Mouse (Mus musculus) forebrain, embryonic 16.5 days (tissue): ENCODE results near the gene Tbca. TPM values are rescaled to one million over a fixed set of nuclear protein-coding genes. Genes with fewer than 3 reads are reported as not detected.
A peak's percentile ranks its signal among the peaks of the same experiment; 100 is the strongest.

Experiments
- ATAC-seq: fragments of 200-750 bp; cut with Nextera tagmentation; 2 replicates; pipeline ENCODE4 v1.8.0; 2017; ENCODE audit warnings: mild to moderate bottlenecking, moderate library complexity
- H3K27ac ChIP-seq: fragments of 300-500 bp; sonication (generic); 2 replicates; pipeline ENCODE4 v1.5.1; 2014; ENCODE audit warnings: low read length, control low read depth
- H3K27me3 ChIP-seq: fragments of 300-500 bp; sonication (generic); replicated peaks from 2 replicates; pipeline ENCODE4 v1.6.1; 2014; ENCODE audit warnings: low read length; ENCODE audit not compliant: control insufficient read depth, insufficient read depth
- H3K36me3 ChIP-seq: fragments of 300-500 bp; sonication (generic); 2 replicates; pipeline ENCODE4 v1.6.1; 2014; ENCODE audit not compliant: control insufficient read depth, insufficient read depth
- H3K4me1 ChIP-seq: fragments of 300-500 bp; sonication (generic); replicated peaks from 2 replicates; pipeline ENCODE4 v1.6.1; 2014; ENCODE audit warnings: low read length; ENCODE audit not compliant: control insufficient read depth, insufficient read depth
- H3K4me2 ChIP-seq: fragments of 300-500 bp; sonication (generic); 2 replicates; pipeline ENCODE4 v1.6.1; 2014; ENCODE audit warnings: mild to moderate bottlenecking, low read length, control low read depth
- H3K4me3 ChIP-seq: fragments of 300-500 bp; sonication (generic); replicated peaks from 2 replicates; pipeline ENCODE4 v1.5.1; 2014; ENCODE audit warnings: mild to moderate bottlenecking, low read length, control low read depth
- H3K9ac ChIP-seq: fragments of 300-500 bp; sonication (generic); replicated peaks from 2 replicates; pipeline ENCODE4 v1.6.1; 2014; ENCODE audit warnings: low read depth, low read length, control low read depth
- H3K9me3 ChIP-seq: fragments of 300-500 bp; sonication (generic); 2 replicates; pipeline ENCODE4 v1.6.1; 2016; ENCODE audit warnings: low read length; ENCODE audit not compliant: control insufficient read depth
- WGBS: fragments of 180-500 bp; shearing (Covaris S2); extraction: QIAGEN DNeasy Blood & Tissue Kit; methylation state at CpG from one replicate; pipeline ENCODE4 v1.1.7; 2014; 5-methylcytosine and 5-hydroxymethylcytosine counted together
- polyA plus RNA-seq: library from polyadenylated mRNA; unstranded; fragments of >200 nt; fragmentation: Nextera tagmentation; extraction: Ambion mirVana; gene quantifications from 2 replicates; pipeline ENCODE4 v1.2.1, GENCODE M21; 2015

Gene Tbca
- polyA plus RNA-seq, 1 experiment from 2014 or later: 242 TPM

GRCm38 (mm10) chr13:94882711-94883145, 94.0 kb downstream of the Tbca start:
- H3K9ac ChIP-seq: no peak overlapping the region

GRCm38 (mm10) chr13:94883163-94883965, 94.7 kb downstream of the Tbca start:
- Histone ChIP-seq H3K27me3 (peaks cover 63% of the 10 kb centered on the region), H3K9ac (no peak overlapping the region), H3K36me3 (no peaks in the 10 kb centered on the region), H3K27ac (no peak overlapping the region), H3K9me3 (no peaks in the 10 kb centered on the region), H3K4me1 (peaks cover 18% of the 10 kb centered on the region), H3K4me3 (peak overlapping the region; percentile 37), H3K4me2 (peak overlapping the region; percentile 61)
- peak; percentile 63 for ATAC-seq
- WGBS: under 1% methylated on average over 71 of the region's 95 CpGs

More at GRCm38 (mm10) chr13:94882711-94883145, 94.0 kb downstream of the Tbca start:
- Histone ChIP-seq H3K27me3 (peaks cover 59% of the 10 kb centered on the region), H3K4me2 (peak overlapping the region; percentile 61), H3K4me1 (peaks cover 18% of the 10 kb centered on the region), H3K27ac (no peak overlapping the region), H3K4me3 (peak overlapping the region; percentile 37), H3K9me3 (no peaks in the 10 kb centered on the region), H3K36me3 (no peaks in the 10 kb centered on the region)
- peak; percentile 41 for ATAC-seq
- WGBS: under 1% methylated on average over 35 of the region's 37 CpGs

- Histone ChIP-seq H3K27ac (no peak overlapping the region), H3K4me3 (peak overlapping the region; percentile 37), H3K36me3 (no peaks in the 10 kb centered on the region), H3K9ac (no peak overlapping the region), H3K9me3 (no peaks in the 10 kb centered on the region), H3K4me1 (peaks cover 18% of the 10 kb centered on the region), H3K27me3 (peaks cover 68% of the 10 kb centered on the region), H3K4me2 (peak overlapping the region; percentile 61; the same call in 1 of the 2 replicates)
- no peak for ATAC-seq
- WGBS: 2% methylated on average over 36 of the region's 36 CpGs
Measured at GRCm38 (mm10) chr13:94883966-94884960, 95.6 kb downstream of the Tbca start.

- Histone ChIP-seq H3K4me2 (peak overlapping the region; percentile 11), H3K9me3 (no peaks in the 10 kb centered on the region), H3K27me3 (peaks cover 71% of the 10 kb centered on the region), H3K4me3 (peak overlapping the region; percentile 17), H3K36me3 (no peaks in the 10 kb centered on the region), H3K9ac (0 out of 2 replicates have a peak overlapping the region, but pooled peaks have one; percentile 29), H3K27ac (no peak overlapping the region), H3K4me1 (peaks cover 18% of the 10 kb centered on the region)
- WGBS: 2% methylated on average over 76 of the region's 81 CpGs
- 0 out of 2 replicates have a peak, but pooled peaks have one; percentile 19 for ATAC-seq
Measured at GRCm38 (mm10) chr13:94885291-94886235, 96.9 kb downstream of the Tbca start.

Other genes starting within 250 kb of the Tbca start
- 0.61 and 2.6 TPM in 2 replicates for gene Otp, start 86.7 kb downstream of the Tbca start, polyA plus RNA-seq
- gene Wdr41, start 187.4 kb downstream of the Tbca start, polyA plus RNA-seq: 27.4 and 28.2 TPM in 2 replicates